ENCODE assay signal across 26 mouse cellular contexts in the genomic region with DNA sequence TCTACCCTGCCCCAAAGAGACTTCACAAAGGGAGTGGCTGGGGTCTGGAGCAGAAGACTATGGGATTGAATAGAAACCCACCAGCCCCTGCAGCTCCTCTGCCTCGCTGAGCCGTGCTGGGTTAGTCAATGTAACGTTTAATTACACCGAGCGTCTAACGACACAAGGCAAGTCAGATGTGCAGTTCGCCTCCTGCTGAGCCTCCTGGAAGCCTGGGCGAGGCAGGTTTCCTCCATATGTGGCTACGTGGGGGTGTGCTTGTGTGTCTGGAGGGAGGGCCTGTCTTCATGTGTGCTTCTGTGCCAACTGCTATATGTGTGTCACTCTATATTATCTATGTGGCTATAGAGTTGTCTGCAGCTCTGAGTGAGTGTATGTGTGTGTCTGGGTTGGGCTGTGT.
A peak's percentile ranks its signal among the peaks of the same experiment; 100 is the strongest.
DNase-seq lines count a peak whose midpoint lies in the region; ATAC-seq and TF ChIP-seq lines count a peak whose summit lies in the region.
"Had no signal": no experiment of that assay in that cellular context is flagged by ENCODE, and none has a peak within 500 bp of the region (broad histone marks: within the 10 kb centered on the region; RNA-seq: fewer than 3 reads in every experiment).

No protein-coding gene starts in this region.

- no peak overlapping the region for H3K9ac ChIP-seq in forebrain, embryonic 13.5 days
- H3K9ac ChIP-seq in neural tube, embryonic 14.5 days (replicated peaks; ENCODE audit: low read depth, low read length), result no peak overlapping the region
- H3K9ac ChIP-seq: embryonic facial prominence, embryonic 12.5 days; forebrain, postnatal 0 days; hindbrain, embryonic 13.5 days had no signal

- no peak for ATAC-seq in forebrain, embryonic 13.5 days
- ATAC-seq in neural tube, embryonic 14.5 days (ENCODE audit: low read depth), result 0 out of 2 replicates have a peak, but pooled peaks have one; percentile 29
- ATAC-seq: activated CD4-positive, CD25-positive, alpha-beta regulatory T cell, adult 4 months; CD4-positive, CD25-positive, alpha-beta regulatory T cell, adult 4 months; forebrain, embryonic 14.5 days; forebrain, postnatal 0 days; hindbrain, postnatal 0 days; inflammation-experienced regulatory T-cells, adult 6 months; intestine, embryonic 16.5 days had no signal

- no peak for TF ChIP-seq POLR2A in brain, embryonic 14.5 days (IDR thresholded peaks at IDR 0.05; ENCODE audit: borderline replicate concordance, extremely low read depth, insufficient read depth, insufficient read length, poor library complexity, severe bottlenecking)

- no peak overlapping the region for H3K4me3 ChIP-seq in forebrain, embryonic 10.5 days
- no peak overlapping the region for H3K4me3 ChIP-seq in forebrain, embryonic 13.5 days
- no peak overlapping the region for H3K4me3 ChIP-seq in neural tube, embryonic 14.5 days (ENCODE audit: low read depth, low read length)
- H3K4me3 ChIP-seq: embryonic facial prominence, embryonic 12.5 days; erythroblast, embryonic 14.5 days; hindbrain, embryonic 13.5 days had no signal

- no peak for TF ChIP-seq CTCF in brain, embryonic 14.5 days (IDR thresholded peaks at IDR 0.05; ENCODE audit: borderline replicate concordance, extremely low read depth, insufficient read depth, insufficient read length)

- H3K4me2 ChIP-seq in forebrain, embryonic 13.5 days, result no peak overlapping the region
- H3K4me2 ChIP-seq in neural tube, embryonic 14.5 days (ENCODE audit: low read depth, low read length), result no peak overlapping the region
- H3K4me2 ChIP-seq: embryonic facial prominence, embryonic 12.5 days; heart, embryonic 11.5 days; hindbrain, embryonic 13.5 days had no signal

- DNase-seq in forebrain, embryonic 10.5 days (ENCODE audit: extremely low spot score, low spot score), result no peak
- DNase-seq in neural tube, embryonic 10.5 days (ENCODE audit: extremely low spot score, low spot score), result no peak
- peak; percentile 61 for DNase-seq in brain, embryonic 14.5 days (ENCODE audit: low read depth)
- DNase-seq in gastrocnemius, postnatal 10 days, result no peak
- DNase-seq: adrenal gland, adult 8-10 months; adrenal gland, postnatal 25 days; cerebellum, adult 11 months; cerebellum, adult 2 months; cerebellum, adult 9-11 months; cerebellum, postnatal 36 days; forebrain, postnatal 0 days; gastrocnemius, postnatal 14 days; heart, adult 11 months; kidney, adult 18-20 months had no signal

- no peaks in the 10 kb centered on the region for H3K9me3 ChIP-seq in forebrain, embryonic 10.5 days
- H3K9me3 ChIP-seq in forebrain, embryonic 13.5 days (replicated peaks), result no peaks in the 10 kb centered on the region
- H3K9me3 ChIP-seq in neural tube, embryonic 14.5 days (ENCODE audit: control insufficient read depth, low read length), result no peaks in the 10 kb centered on the region
- H3K9me3 ChIP-seq: embryonic facial prominence, embryonic 12.5 days; hindbrain, embryonic 13.5 days had no signal

- H3K4me1 ChIP-seq in forebrain, embryonic 10.5 days, result peaks cover 24% of the 10 kb centered on the region; the same call in 1 of the 2 replicates
- H3K4me1 ChIP-seq in forebrain, embryonic 13.5 days, result peaks cover 19% of the 10 kb centered on the region
- H3K4me1 ChIP-seq in neural tube, embryonic 14.5 days (ENCODE audit: control insufficient read depth, insufficient read depth, low read length), result 0 out of 2 replicates have a peak, but pooled peaks cover 5% of the 10 kb centered on the region

- peaks cover 7% of the 10 kb centered on the region; the same call in 1 of the 2 replicates for H3K27me3 ChIP-seq in forebrain, embryonic 10.5 days (ENCODE audit: poor library complexity, severe bottlenecking)
- H3K27me3 ChIP-seq in forebrain, embryonic 13.5 days, result no peaks in the 10 kb centered on the region
- H3K27me3 ChIP-seq in neural tube, embryonic 14.5 days (ENCODE audit: control insufficient read depth, insufficient read depth, low read length), result no peaks in the 10 kb centered on the region
- H3K27me3 ChIP-seq: embryonic facial prominence, embryonic 12.5 days; hindbrain, embryonic 13.5 days had no signal

- no peaks in the 10 kb centered on the region for H3K36me3 ChIP-seq in forebrain, embryonic 10.5 days (replicated peaks)
- no peaks in the 10 kb centered on the region for H3K36me3 ChIP-seq in forebrain, embryonic 13.5 days (ENCODE audit: poor library complexity, severe bottlenecking)
- H3K36me3 ChIP-seq in neural tube, embryonic 14.5 days (ENCODE audit: control insufficient read depth, insufficient read depth, low read length), result no peaks in the 10 kb centered on the region
- H3K36me3 ChIP-seq: embryonic facial prominence, embryonic 12.5 days; hindbrain, embryonic 13.5 days had no signal

- 0 out of 2 replicates have a peak overlapping the region, but pooled peaks have one; percentile 11 for H3K27ac ChIP-seq in forebrain, embryonic 10.5 days
- no peak overlapping the region for H3K27ac ChIP-seq in forebrain, embryonic 13.5 days
- H3K27ac ChIP-seq in neural tube, embryonic 14.5 days (ENCODE audit: low read depth, low read length), result peak overlapping the region; percentile 44; the same call in 1 of the 2 replicates
- H3K27ac ChIP-seq: embryonic facial prominence, embryonic 12.5 days; hindbrain, embryonic 13.5 days; hindbrain, postnatal 0 days had no signal

- WGBS in forebrain, embryonic 10.5 days, result 75% methylated on average over 9 of the region's 9 CpGs
- WGBS in forebrain, embryonic 13.5 days, result 45% methylated on average over 9 of the region's 9 CpGs
- 32% methylated on average over 9 of the region's 9 CpGs for WGBS in neural tube, embryonic 14.5 days
